Mouse (Mus musculus): ENCODE data around the gene Zfp853. TPM values are rescaled to one million over a fixed set of nuclear protein-coding genes. Genes with fewer than 3 reads are reported as not detected.
A peak's percentile ranks its signal among the peaks of the same experiment; 100 is the strongest.

Gene Zfp853
- polyA plus RNA-seq, 1 experiment from 2014 or later, result 0.14 TPM

DNA sequence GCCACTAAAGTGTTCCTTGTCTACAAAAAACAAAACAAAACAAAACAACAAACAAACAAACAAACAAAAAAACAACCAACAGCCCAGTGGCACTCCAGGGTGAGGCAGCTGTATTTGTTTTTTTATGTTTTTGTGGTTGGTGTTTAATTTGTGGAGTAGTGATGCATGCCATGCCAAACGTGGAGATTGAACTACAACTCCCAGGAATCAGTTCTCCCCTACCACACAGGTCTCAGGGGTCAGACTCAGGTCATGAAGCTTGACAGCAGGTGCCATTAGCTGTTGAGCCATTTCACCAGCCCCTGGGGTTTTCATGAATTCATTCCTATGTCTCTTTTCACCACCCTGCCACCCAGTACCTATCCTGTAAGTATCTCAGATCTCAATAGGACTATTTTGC is 28.0 kb downstream of the Zfp853 start:
- H3K27me3 ChIP-seq (ENCODE audit: insufficient read depth, low read length), result no peaks in the 10 kb centered on the region
- no peaks in the 10 kb centered on the region; the same call in 1 of the 2 replicates for H3K4me1 ChIP-seq (replicated peaks; ENCODE audit: insufficient read depth, low read length)
- no peak overlapping the region for H3K27ac ChIP-seq
- no peak overlapping the region for H3K4me3 ChIP-seq (replicated peaks; ENCODE audit: low read depth, low read length)
- no peak for ATAC-seq (replicated peaks; ENCODE audit: low FRiP score, low read depth)
- H3K36me3 ChIP-seq (ENCODE audit: insufficient read depth, low read length), result peaks cover 11% of the 10 kb centered on the region; the same call in 1 of the 2 replicates
- no peak for DNase-seq (ENCODE audit: low spot score)
- 19% methylated on average over 1 of the region's 1 CpGs for WGBS
- no peak overlapping the region for H3K4me2 ChIP-seq (ENCODE audit: low read length)
- H3K9me3 ChIP-seq (replicated peaks; ENCODE audit: low read length), result no peaks in the 10 kb centered on the region
- TF ChIP-seq CTCF (IDR thresholded peaks at IDR 0.05; ENCODE audit: low read depth), result no peak
- H3K9ac ChIP-seq (ENCODE audit: low read depth, low read length), result no peak overlapping the region

DNA sequence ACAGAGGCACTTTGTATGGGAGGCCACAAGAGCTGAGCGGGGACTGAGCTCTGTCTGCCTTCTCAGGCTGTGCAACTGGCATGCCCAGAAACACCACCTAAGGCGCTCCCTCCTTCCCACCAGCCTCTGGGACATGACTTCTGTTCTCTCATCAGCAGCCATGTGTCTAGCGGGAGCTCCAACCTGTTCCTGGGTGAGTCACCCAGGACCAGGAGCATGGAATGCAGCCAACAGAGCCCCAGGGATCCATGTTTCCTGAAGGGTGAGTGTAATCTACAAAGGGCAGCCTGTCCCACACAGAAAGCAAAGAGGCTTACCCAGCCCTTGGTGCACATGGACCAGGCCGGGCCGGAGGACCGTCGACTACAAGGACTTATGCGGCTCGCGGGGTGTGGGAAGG is 28.7 kb downstream of the Zfp853 start:
- WGBS, result 84% methylated on average over 10 of the region's 10 CpGs
- Histone ChIP-seq H3K4me3 (replicated peaks; ENCODE audit: low read depth, low read length) (no peak overlapping the region), H3K27me3 (ENCODE audit: insufficient read depth, low read length) (no peaks in the 10 kb centered on the region), H3K9me3 (replicated peaks; ENCODE audit: low read length) (no peaks in the 10 kb centered on the region), H3K4me1 (replicated peaks; ENCODE audit: insufficient read depth, low read length) (no peaks in the 10 kb centered on the region; the same call in 1 of the 2 replicates), H3K27ac (no peak overlapping the region), H3K4me2 (ENCODE audit: low read length) (no peak overlapping the region), H3K9ac (ENCODE audit: low read depth, low read length) (no peak overlapping the region), H3K36me3 (ENCODE audit: insufficient read depth, low read length) (peaks cover 12% of the 10 kb centered on the region; the same call in 1 of the 2 replicates)
- ATAC-seq (replicated peaks; ENCODE audit: low FRiP score, low read depth) (no peak), DNase-seq (ENCODE audit: low spot score) (no peak)
- no peak for TF ChIP-seq CTCF (IDR thresholded peaks at IDR 0.05; ENCODE audit: low read depth)

DNA sequence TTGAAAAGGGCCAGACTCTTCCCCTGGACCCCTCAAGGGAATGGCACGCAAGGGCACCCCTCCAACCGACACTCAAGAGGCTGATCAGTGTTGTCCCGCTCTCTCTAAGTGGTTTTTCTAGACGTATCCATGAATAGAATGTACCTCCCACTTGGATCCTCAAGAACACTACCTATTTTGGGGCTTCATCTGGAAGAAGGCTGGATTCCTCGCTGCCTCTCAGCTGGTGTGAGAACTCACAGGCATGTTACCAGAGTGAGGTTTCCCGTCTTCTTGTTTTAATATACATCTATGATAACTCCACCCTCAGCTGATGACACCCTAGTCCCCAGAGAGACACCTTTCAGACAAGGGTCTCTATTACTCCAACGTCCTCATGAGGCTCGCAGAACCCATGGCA is 31.8 kb downstream of the Zfp853 start:
- Histone ChIP-seq H3K4me1 (replicated peaks; ENCODE audit: insufficient read depth, low read length) (no peaks in the 10 kb centered on the region), H3K4me3 (replicated peaks; ENCODE audit: low read depth, low read length) (no peak overlapping the region), H3K27me3 (ENCODE audit: insufficient read depth, low read length) (0 out of 2 replicates have a peak, but pooled peaks cover 5% of the 10 kb centered on the region), H3K4me2 (ENCODE audit: low read length) (no peak overlapping the region), H3K9me3 (replicated peaks; ENCODE audit: low read length) (no peaks in the 10 kb centered on the region), H3K27ac (no peak overlapping the region), H3K36me3 (ENCODE audit: insufficient read depth, low read length) (peaks cover 12% of the 10 kb centered on the region; the same call in 1 of the 2 replicates), H3K9ac (ENCODE audit: low read depth, low read length) (no peak overlapping the region)
- WGBS, result 91% methylated on average over 8 of the region's 8 CpGs
- ATAC-seq (replicated peaks; ENCODE audit: low FRiP score, low read depth), result no peak
- TF ChIP-seq CTCF (IDR thresholded peaks at IDR 0.05; ENCODE audit: low read depth), result no peak
- DNase-seq (ENCODE audit: low spot score), result no peak

DNA sequence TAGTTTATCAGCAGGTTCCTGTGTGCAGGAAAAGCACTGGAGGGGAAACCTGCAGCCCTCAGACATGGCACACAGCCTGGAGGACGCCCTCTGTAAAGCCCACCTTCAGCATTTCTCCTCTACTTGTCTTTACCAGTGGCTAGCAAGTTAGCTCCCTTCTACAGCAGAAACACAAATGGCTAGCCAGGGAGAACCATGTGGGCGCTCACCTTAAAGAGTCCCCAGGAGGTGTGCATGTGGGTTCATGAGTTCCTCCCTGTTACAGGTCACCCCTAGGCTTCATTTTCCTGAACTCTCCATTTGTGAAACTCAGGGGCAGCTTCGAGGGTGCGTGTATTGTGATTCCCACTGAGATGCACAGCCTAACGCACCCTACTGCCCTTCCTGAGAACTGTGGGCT is 37.6 kb downstream of the Zfp853 start:
- no peak for DNase-seq (ENCODE audit: low spot score)
- Histone ChIP-seq H3K27ac (no peak overlapping the region), H3K36me3 (ENCODE audit: insufficient read depth, low read length) (peaks cover 10% of the 10 kb centered on the region; the same call in 1 of the 2 replicates), H3K4me2 (ENCODE audit: low read length) (no peak overlapping the region), H3K4me3 (replicated peaks; ENCODE audit: low read depth, low read length) (no peak overlapping the region), H3K9ac (ENCODE audit: low read depth, low read length) (no peak overlapping the region), H3K9me3 (replicated peaks; ENCODE audit: low read length) (no peaks in the 10 kb centered on the region), H3K4me1 (replicated peaks; ENCODE audit: insufficient read depth, low read length) (peaks cover 20% of the 10 kb centered on the region), H3K27me3 (ENCODE audit: insufficient read depth, low read length) (peaks cover 56% of the 10 kb centered on the region)
- TF ChIP-seq CTCF (IDR thresholded peaks at IDR 0.05; ENCODE audit: low read depth), result no peak
- no peak for ATAC-seq (replicated peaks; ENCODE audit: low FRiP score, low read depth)
- WGBS, result 91% methylated on average over 5 of the region's 5 CpGs

DNA sequence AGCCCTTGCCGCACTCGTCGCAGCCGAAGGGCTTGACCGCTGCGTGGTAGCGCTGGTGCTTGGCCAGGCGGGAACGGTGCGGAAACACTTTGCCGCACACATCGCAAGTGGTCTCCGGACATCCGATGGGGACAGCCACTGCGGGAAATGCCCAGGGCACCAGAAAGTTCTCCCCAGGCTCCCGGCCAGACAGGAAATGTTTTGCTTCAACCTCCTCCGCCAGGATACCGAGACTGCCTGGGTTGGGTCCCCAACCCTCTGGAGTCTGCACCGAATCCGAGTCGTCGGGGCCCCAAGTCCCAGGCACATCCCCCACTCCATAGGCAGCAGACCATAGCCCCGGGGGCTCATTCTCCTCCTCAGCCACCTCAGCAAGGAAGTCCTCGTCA is 38.3 kb downstream of the Zfp853 start:
- Histone ChIP-seq H3K36me3 (ENCODE audit: insufficient read depth, low read length) (0 out of 2 replicates have a peak, but pooled peaks cover 7% of the 10 kb centered on the region), H3K9ac (ENCODE audit: low read depth, low read length) (no peak overlapping the region), H3K27ac (no peak overlapping the region), H3K27me3 (ENCODE audit: insufficient read depth, low read length) (peaks cover 56% of the 10 kb centered on the region), H3K9me3 (replicated peaks; ENCODE audit: low read length) (no peaks in the 10 kb centered on the region), H3K4me1 (replicated peaks; ENCODE audit: insufficient read depth, low read length) (peaks cover 20% of the 10 kb centered on the region), H3K4me3 (replicated peaks; ENCODE audit: low read depth, low read length) (0 out of 2 replicates have a peak overlapping the region, but pooled peaks have one; percentile 41), H3K4me2 (ENCODE audit: low read length) (peak overlapping the region; percentile 69; the same call in 1 of the 2 replicates)
- DNase-seq (ENCODE audit: low spot score), result no peak
- ATAC-seq (replicated peaks; ENCODE audit: low FRiP score, low read depth), result no peak
- no peak for TF ChIP-seq CTCF (IDR thresholded peaks at IDR 0.05; ENCODE audit: low read depth)
- 34% methylated on average over 24 of the region's 24 CpGs for WGBS

DNA sequence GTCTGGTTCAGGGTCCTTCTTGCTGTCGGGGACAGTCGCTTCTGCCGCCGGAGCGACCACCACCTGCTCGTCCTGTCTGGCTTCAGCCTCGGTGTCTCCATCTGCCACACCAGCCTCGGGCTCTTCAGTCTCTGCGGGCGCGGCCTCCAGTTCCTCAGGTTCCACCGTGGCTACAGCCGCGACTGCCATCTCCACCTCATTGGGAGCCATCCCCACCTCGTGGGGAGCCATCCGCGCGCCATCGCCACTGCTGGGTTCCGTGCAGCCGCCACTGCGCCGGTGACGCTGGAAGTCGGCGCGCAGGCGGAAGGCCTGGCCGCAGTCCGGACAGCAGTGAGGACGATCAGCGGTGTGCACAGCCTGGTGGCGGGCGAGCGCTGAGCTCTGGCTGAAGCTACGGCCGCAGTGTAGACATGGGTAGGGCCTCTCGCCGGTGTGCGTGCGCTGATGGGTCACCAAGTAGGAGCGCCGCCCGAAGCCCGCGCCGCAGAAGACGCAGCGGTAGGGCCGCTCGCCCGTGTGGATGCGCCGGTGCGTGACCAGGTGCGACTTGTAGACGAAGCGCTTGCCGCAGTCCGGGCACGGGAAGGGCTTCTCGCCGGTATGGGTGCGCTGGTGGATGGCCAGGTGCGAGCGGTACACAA is 38.8 kb downstream of the Zfp853 start:
- Histone ChIP-seq H3K36me3 (ENCODE audit: insufficient read depth, low read length) (0 out of 2 replicates have a peak, but pooled peaks cover 7% of the 10 kb centered on the region), H3K4me1 (replicated peaks; ENCODE audit: insufficient read depth, low read length) (peaks cover 20% of the 10 kb centered on the region), H3K27ac (no peak overlapping the region), H3K4me2 (ENCODE audit: low read length) (peak overlapping the region; percentile 69; the same call in 1 of the 2 replicates), H3K9ac (ENCODE audit: low read depth, low read length) (no peak overlapping the region), H3K9me3 (replicated peaks; ENCODE audit: low read length) (no peaks in the 10 kb centered on the region), H3K4me3 (replicated peaks; ENCODE audit: low read depth, low read length) (peak overlapping the region; percentile 41), H3K27me3 (ENCODE audit: insufficient read depth, low read length) (peaks cover 56% of the 10 kb centered on the region)
- ATAC-seq (replicated peaks; ENCODE audit: low FRiP score, low read depth) (no peak; the same call in 1 of the 2 replicates), DNase-seq (ENCODE audit: low spot score) (no peak)
- TF ChIP-seq CTCF (IDR thresholded peaks at IDR 0.05; ENCODE audit: low read depth), result no peak
- 21% methylated on average over 66 of the region's 66 CpGs for WGBS
